Mouse (Mus musculus): ENCODE data around the gene Xaf1.

DNA sequence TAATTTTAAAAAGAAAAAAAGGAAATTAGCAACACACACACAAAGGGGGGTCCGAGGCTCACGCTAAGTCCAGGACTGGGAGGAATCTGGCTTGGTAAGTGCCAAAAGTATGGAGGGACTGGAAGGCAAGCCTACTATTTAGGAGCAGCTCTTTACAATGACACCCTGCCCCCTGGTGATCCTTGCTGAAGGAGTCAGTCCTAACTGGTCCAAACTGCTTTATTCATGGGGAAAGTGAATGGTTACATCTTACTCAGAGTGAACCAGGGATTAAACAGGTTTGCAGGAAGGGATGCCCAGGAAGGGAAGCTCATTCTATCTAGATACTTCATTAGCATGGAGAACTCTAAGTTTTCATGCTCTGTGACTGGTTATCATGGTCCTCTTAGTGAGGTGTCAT lies 14.3 kb upstream of the Xaf1 start:
- TF ChIP-seq POLR2A (IDR thresholded peaks at IDR 0.05; ENCODE audit: low read depth, low read length), result no peak
- no peak for TF ChIP-seq CTCF (IDR thresholded peaks at IDR 0.05; ENCODE audit: extremely low read depth, insufficient read length, insufficient replicate concordance, low read depth, low read length)
